Comparison of ENCODE assay signal across 7 mouse cellular contexts in genomic region chr16:34081683-34082438, GRCm38 (mm10).
DNase-seq lines count a peak whose midpoint lies in the region; ATAC-seq and TF ChIP-seq lines count a peak whose summit lies in the region.

No protein-coding gene starts in this region.

- no peak for ATAC-seq in forebrain, embryonic 12.5 days (ENCODE audit: low FRiP score)
- peak; percentile 54; the same call in 1 of the 2 replicates for ATAC-seq in limb, embryonic 14.5 days (ENCODE audit: low FRiP score, low read depth)

- H3K4me1 ChIP-seq in forebrain, embryonic 12.5 days = peaks cover 27% of the 10 kb centered on the region
- peaks cover 29% of the 10 kb centered on the region for H3K4me1 ChIP-seq in limb, embryonic 14.5 days (ENCODE audit: control insufficient read depth, insufficient read depth, low read length)

- H3K36me3 ChIP-seq in forebrain, embryonic 12.5 days (replicated peaks) = no peaks in the 10 kb centered on the region
- no peaks in the 10 kb centered on the region for H3K36me3 ChIP-seq in limb, embryonic 14.5 days (ENCODE audit: control insufficient read depth, insufficient read depth, low read length)

- H3K9me3 ChIP-seq in forebrain, embryonic 12.5 days = no peaks in the 10 kb centered on the region
- no peaks in the 10 kb centered on the region for H3K9me3 ChIP-seq in limb, embryonic 14.5 days (ENCODE audit: control insufficient read depth, low read length)

- peak overlapping the region; percentile 59; the same call in 1 of the 2 replicates for H3K27ac ChIP-seq in forebrain, embryonic 12.5 days
- 0 out of 2 replicates have a peak overlapping the region, but pooled peaks have one; percentile 28 for H3K27ac ChIP-seq in limb, embryonic 14.5 days (replicated peaks; ENCODE audit: low read depth, low read length)

- H3K4me2 ChIP-seq in forebrain, embryonic 12.5 days = no peak overlapping the region
- no peak overlapping the region for H3K4me2 ChIP-seq in limb, embryonic 14.5 days (replicated peaks; ENCODE audit: low read depth, low read length, severe bottlenecking)

- TF ChIP-seq POLR2A in limb, embryonic 14.5 days (IDR thresholded peaks at IDR 0.05; ENCODE audit: borderline replicate concordance, extremely low read depth, insufficient read depth, insufficient read length) = no peak

- WGBS in forebrain, embryonic 12.5 days = 43% methylated on average over 18 of the region's 19 CpGs
- 50% methylated on average over 19 of the region's 19 CpGs for WGBS in limb, embryonic 14.5 days

- H3K27me3 ChIP-seq in forebrain, embryonic 12.5 days = no peaks in the 10 kb centered on the region
- no peaks in the 10 kb centered on the region for H3K27me3 ChIP-seq in limb, embryonic 14.5 days (ENCODE audit: control insufficient read depth, insufficient read depth, low read length)

- peak; percentile 66 for DNase-seq in embryo, embryonic 10.5 days (ENCODE audit: low spot score)
- peak; percentile 79 for DNase-seq in heart, postnatal 4 days
- DNase-seq in limb, embryonic 14.5 days (ENCODE audit: low spot score) = peak; percentile 38
- peak; percentile 82 for DNase-seq in yolk sac, embryonic 10.5 days (ENCODE audit: low spot score)
- DNase-seq in left cerebral cortex, postnatal 25 days (ENCODE audit: low spot score in 2 of 2) = no peak
- DNase-seq in adrenal gland, adult 8-10 months = no peak

- no peak overlapping the region for H3K9ac ChIP-seq in forebrain, embryonic 12.5 days
- H3K9ac ChIP-seq in limb, embryonic 14.5 days (ENCODE audit: low read depth, low read length, severe bottlenecking) = no peak overlapping the region

- intact Hi-C loops in left cerebral cortex, postnatal 25 days (cut with DNase I) = no loop called here

- H3K4me3 ChIP-seq in forebrain, embryonic 12.5 days (replicated peaks) = no peak overlapping the region
- no peak overlapping the region for H3K4me3 ChIP-seq in limb, embryonic 14.5 days (replicated peaks; ENCODE audit: low read length)

Comparison
In these comparisons a context has a peak if more than half of its experiments do, and no peak if none do; other contexts are left out.
1. DNase-seq: peak in embryo, embryonic 10.5 days (single experiment), heart, postnatal 4 days (single experiment), limb, embryonic 14.5 days (single experiment) and yolk sac, embryonic 10.5 days (single experiment); none in left cerebral cortex, postnatal 25 days (0 of 2) and adrenal gland, adult 8-10 months (single experiment).